Mouse (Mus musculus) forebrain, embryonic 16.5 days (tissue): ENCODE data around the gene Thegl. TPM values are rescaled to one million over a fixed set of nuclear protein-coding genes. Genes with fewer than 3 reads are reported as not detected.
A peak's percentile ranks its signal among the peaks of the same experiment; 100 is the strongest.
"Not testable (repeated sequence)": the region's sequence is repeated elsewhere in the genome, so short reads cannot be mapped to it uniquely, and the experiment has no call there.

Source experiments
- ATAC-seq: fragments of 200-750 bp; cut with Nextera tagmentation; 2 replicates; pipeline ENCODE4 v1.8.0; 2017; ENCODE audit warnings: mild to moderate bottlenecking, moderate library complexity
- H3K27ac ChIP-seq: fragments of 300-500 bp; sonication (generic); 2 replicates; pipeline ENCODE4 v1.5.1; 2014; ENCODE audit warnings: low read length, control low read depth
- H3K27me3 ChIP-seq: fragments of 300-500 bp; sonication (generic); replicated peaks from 2 replicates; pipeline ENCODE4 v1.6.1; 2014; ENCODE audit warnings: low read length; ENCODE audit not compliant: control insufficient read depth, insufficient read depth
- H3K36me3 ChIP-seq: fragments of 300-500 bp; sonication (generic); 2 replicates; pipeline ENCODE4 v1.6.1; 2014; ENCODE audit not compliant: control insufficient read depth, insufficient read depth
- H3K4me1 ChIP-seq: fragments of 300-500 bp; sonication (generic); replicated peaks from 2 replicates; pipeline ENCODE4 v1.6.1; 2014; ENCODE audit warnings: low read length; ENCODE audit not compliant: control insufficient read depth, insufficient read depth
- H3K4me2 ChIP-seq: fragments of 300-500 bp; sonication (generic); 2 replicates; pipeline ENCODE4 v1.6.1; 2014; ENCODE audit warnings: mild to moderate bottlenecking, low read length, control low read depth
- H3K4me3 ChIP-seq: fragments of 300-500 bp; sonication (generic); replicated peaks from 2 replicates; pipeline ENCODE4 v1.5.1; 2014; ENCODE audit warnings: mild to moderate bottlenecking, low read length, control low read depth
- H3K9ac ChIP-seq: fragments of 300-500 bp; sonication (generic); replicated peaks from 2 replicates; pipeline ENCODE4 v1.6.1; 2014; ENCODE audit warnings: low read depth, low read length, control low read depth
- H3K9me3 ChIP-seq: fragments of 300-500 bp; sonication (generic); 2 replicates; pipeline ENCODE4 v1.6.1; 2016; ENCODE audit warnings: low read length; ENCODE audit not compliant: control insufficient read depth
- WGBS: fragments of 180-500 bp; shearing (Covaris S2); extraction: QIAGEN DNeasy Blood & Tissue Kit; methylation state at CpG from one replicate; pipeline ENCODE4 v1.1.7; 2014; 5-methylcytosine and 5-hydroxymethylcytosine counted together
- polyA plus RNA-seq: library from polyadenylated mRNA; unstranded; fragments of >200 nt; fragmentation: Nextera tagmentation; extraction: Ambion mirVana; gene quantifications from 2 replicates; pipeline ENCODE4 v1.2.1, GENCODE M21; 2015

The Thegl gene
- polyA plus RNA-seq, 1 experiment from 2014 or later = 0.80 TPM

DNA sequence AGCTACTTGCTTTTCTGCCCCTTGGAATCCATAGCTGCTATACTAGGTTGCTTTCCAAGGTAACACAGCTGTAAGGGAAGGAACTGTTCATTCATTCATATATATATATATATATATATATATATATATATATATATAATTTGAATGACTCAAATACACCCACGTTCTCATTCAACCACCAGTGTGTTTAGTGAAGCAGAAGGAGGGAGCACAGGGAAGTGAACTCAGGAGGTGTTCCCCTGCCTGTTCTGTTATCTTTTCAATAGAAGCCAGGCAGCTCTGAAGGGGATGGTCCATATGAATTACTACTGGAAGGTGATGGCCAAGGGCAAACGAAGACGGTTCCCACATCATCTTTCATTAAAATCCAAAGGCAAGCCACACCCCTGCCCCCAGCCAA, 71.3 kb downstream of the Thegl start:
- H3K9ac ChIP-seq = no peak overlapping the region
- no peak overlapping the region for H3K27ac ChIP-seq
- no peak overlapping the region for H3K4me2 ChIP-seq
- no peak overlapping the region for H3K4me3 ChIP-seq
- no peak for ATAC-seq
- H3K27me3 ChIP-seq = no peaks in the 10 kb centered on the region
- H3K9me3 ChIP-seq = no peaks in the 10 kb centered on the region
- no peaks in the 10 kb centered on the region for H3K36me3 ChIP-seq
- H3K4me1 ChIP-seq = peaks cover 6% of the 10 kb centered on the region; the same call in 1 of the 2 replicates
- 77% methylated on average over 3 of the region's 3 CpGs for WGBS

DNA sequence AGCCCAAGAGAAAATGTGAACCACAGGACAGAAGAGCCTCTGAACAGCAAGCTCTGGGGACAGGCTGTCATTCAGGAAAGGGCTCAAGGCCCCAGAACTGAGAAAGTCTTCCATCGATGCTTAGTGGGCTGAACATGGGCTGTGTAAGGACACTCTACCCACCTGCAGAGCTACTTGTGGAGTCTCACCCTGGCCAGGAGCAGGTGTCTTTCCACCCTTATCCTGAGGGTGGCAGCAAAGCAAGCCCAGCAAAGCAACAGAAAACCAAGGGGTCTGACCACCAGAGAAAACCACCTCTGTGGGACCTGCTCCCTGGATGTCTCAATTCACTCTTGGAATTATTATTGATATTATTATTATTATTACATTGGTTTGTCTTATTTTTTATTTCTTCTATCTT, 73.5 kb downstream of the Thegl start:
- WGBS = 27% methylated on average over 1 of the region's 1 CpGs

DNA sequence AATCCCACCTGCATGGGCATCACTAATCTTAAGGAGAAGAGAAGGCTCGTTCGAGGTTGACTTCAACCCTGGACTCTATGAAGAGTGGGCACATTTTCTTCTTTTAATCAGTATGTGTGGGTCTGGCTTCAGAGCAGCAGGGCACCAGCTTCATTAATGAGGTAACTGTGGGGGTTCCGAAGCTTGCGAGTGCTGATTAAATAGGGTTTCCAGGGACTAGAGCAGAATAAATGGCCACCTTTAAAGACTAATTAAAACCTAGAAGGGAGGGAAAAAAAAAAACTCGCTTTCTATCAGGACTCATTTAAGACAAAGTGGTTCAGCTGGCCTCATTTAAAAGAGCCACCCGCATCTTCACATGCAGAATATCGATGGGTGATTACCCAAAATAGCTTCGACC, 74.1 kb downstream of the Thegl start:
- WGBS = 5% methylated on average over 8 of the region's 8 CpGs
- Histone ChIP-seq H3K4me2 (no peak overlapping the region), H3K36me3 (no peaks in the 10 kb centered on the region), H3K9me3 (no peaks in the 10 kb centered on the region), H3K27ac (no peak overlapping the region), H3K4me3 (no peak overlapping the region), H3K9ac (no peak overlapping the region), H3K27me3 (peaks cover 5% of the 10 kb centered on the region; the same call in 1 of the 2 replicates), H3K4me1 (peaks cover 11% of the 10 kb centered on the region)
- peak; percentile 57 for ATAC-seq

More for the DNA sequence above, 73.5 kb downstream of the Thegl start:
- H3K9me3 ChIP-seq = no peaks in the 10 kb centered on the region
- no peak overlapping the region for H3K4me2 ChIP-seq
- no peak overlapping the region for H3K9ac ChIP-seq
- H3K4me1 ChIP-seq = peaks cover 11% of the 10 kb centered on the region; the same call in 1 of the 2 replicates
- H3K4me3 ChIP-seq = no peak overlapping the region
- no peaks in the 10 kb centered on the region for H3K36me3 ChIP-seq
- no peak for ATAC-seq
- H3K27me3 ChIP-seq = peaks cover 5% of the 10 kb centered on the region; the same call in 1 of the 2 replicates
- H3K27ac ChIP-seq = no peak overlapping the region

DNA sequence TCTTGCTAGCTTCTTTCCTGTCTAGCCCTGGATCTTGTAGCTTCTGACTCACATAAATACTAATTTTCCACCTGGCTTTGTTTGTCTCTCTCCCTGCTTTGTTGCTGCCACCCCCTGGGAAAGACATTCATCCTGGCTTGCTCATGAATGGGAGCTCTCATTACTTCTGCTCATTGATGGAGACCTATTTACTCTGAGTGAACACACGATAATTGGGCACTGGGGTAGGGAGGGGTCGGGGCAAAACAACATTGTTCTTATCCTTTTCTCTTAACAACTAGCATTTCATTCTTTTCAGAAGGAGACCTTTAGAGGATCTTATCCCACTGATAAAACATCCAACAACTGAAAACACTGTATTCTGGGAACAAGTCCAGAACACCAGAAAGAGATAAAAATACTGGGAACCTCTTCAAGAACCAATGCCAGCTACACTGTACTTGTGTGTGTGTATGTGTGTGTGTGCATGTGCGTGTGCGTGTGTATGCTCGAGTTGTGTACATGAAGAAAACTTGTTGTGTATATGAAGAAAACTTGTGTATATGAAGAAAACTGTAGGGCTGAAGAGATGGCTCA, 74.8 kb downstream of the Thegl start:
- peak; percentile 60 for ATAC-seq
- H3K27me3 ChIP-seq = peaks cover 5% of the 10 kb centered on the region
- H3K27ac ChIP-seq = no peak overlapping the region
- H3K9me3 ChIP-seq = no peaks in the 10 kb centered on the region
- no peak overlapping the region for H3K9ac ChIP-seq
- no peaks in the 10 kb centered on the region for H3K36me3 ChIP-seq
- WGBS = 19% methylated on average over 5 of the region's 5 CpGs
- H3K4me3 ChIP-seq = no peak overlapping the region
- no peak overlapping the region for H3K4me2 ChIP-seq
- peaks cover 11% of the 10 kb centered on the region for H3K4me1 ChIP-seq

DNA sequence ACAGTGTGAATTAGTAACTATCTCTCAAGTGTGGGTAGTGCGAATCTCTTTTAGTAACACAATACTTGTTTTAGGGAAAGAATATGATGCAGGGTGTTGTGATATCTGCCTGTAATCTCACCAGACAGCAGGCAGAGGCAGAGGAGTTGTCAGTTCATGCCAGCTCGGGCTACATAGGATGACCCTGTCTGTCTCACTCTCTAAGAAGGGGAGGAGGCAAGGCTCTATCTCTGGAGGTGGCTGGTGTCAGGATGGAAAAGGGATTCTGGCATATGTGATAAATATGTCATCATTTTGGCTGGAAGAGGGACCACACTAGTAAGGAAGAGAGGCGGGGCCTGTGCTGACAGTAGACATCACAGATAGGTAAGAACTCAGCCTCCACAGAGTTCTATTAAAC, 76.1 kb downstream of the Thegl start:
- H3K27me3 ChIP-seq = peaks cover 9% of the 10 kb centered on the region
- no peak overlapping the region for H3K27ac ChIP-seq
- H3K4me2 ChIP-seq = no peak overlapping the region

DNA sequence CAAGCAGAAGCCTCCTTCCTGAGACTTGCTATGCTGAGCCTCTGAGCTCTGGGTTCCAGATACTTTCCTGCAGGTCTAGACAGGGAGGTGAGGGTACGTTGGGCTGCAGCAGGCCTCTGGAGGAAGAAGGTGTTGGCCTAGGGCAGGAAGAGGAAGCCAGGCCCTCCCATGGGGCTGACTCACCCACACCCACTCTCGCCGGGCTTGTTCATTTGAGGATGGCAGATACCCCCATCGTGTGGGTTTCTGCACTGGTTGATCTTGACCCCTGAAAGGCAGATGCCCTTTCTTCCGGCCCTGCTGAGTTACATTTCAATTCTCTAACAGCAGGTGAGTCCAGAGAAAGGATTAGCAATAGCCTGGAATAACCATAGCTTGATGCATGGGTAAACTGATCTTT, 76.7 kb downstream of the Thegl start:
- 82% methylated on average over 5 of the region's 5 CpGs for WGBS
- Histone ChIP-seq H3K9ac (no peak overlapping the region), H3K4me3 (no peak overlapping the region), H3K27me3 (peaks cover 9% of the 10 kb centered on the region), H3K4me1 (peaks cover 11% of the 10 kb centered on the region), H3K4me2 (no peak overlapping the region; the same call in 1 of the 2 replicates), H3K27ac (no peak overlapping the region), H3K36me3 (no peaks in the 10 kb centered on the region), H3K9me3 (no peaks in the 10 kb centered on the region)
- no peak for ATAC-seq

More for the DNA sequence above, 76.1 kb downstream of the Thegl start:
- WGBS = 84% methylated on average over 3 of the region's 3 CpGs
- H3K4me3 ChIP-seq = no peak overlapping the region
- no peaks in the 10 kb centered on the region for H3K36me3 ChIP-seq
- H3K4me1 ChIP-seq = peaks cover 11% of the 10 kb centered on the region
- H3K9me3 ChIP-seq = no peaks in the 10 kb centered on the region
- no peak for ATAC-seq
- no peak overlapping the region for H3K9ac ChIP-seq

DNA sequence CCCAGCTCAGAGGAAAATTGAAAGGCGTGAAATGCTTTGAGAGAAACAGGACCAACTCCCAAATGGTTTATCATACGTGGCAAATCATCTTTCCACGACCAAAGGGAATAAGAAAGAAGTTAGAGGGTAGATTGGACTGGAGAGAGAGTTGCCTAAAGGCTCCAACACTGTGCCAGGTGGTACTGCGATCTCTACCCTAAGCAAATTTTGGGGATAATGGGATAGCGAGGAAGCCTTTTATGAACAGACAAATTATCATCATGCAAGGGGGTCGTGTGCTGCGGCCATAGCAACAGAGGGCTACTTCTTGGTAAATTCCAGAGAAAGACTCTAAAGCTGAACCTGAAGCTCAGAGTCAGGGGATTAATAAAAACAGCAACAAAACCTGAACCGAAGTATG, 78.1 kb downstream of the Thegl start:
- peak overlapping the region; percentile 100 for H3K4me2 ChIP-seq
- H3K4me3 ChIP-seq = peak overlapping the region; percentile 67
- H3K36me3 ChIP-seq = no peaks in the 10 kb centered on the region
- WGBS = 24% methylated on average over 8 of the region's 8 CpGs
- peaks cover 11% of the 10 kb centered on the region for H3K4me1 ChIP-seq
- H3K27ac ChIP-seq = 0 out of 2 replicates have a peak overlapping the region, but pooled peaks have one; percentile 12
- peak overlapping the region; percentile 67 for H3K9ac ChIP-seq
- ATAC-seq = no peak
- H3K27me3 ChIP-seq = peaks cover 10% of the 10 kb centered on the region
- no peaks in the 10 kb centered on the region for H3K9me3 ChIP-seq

DNA sequence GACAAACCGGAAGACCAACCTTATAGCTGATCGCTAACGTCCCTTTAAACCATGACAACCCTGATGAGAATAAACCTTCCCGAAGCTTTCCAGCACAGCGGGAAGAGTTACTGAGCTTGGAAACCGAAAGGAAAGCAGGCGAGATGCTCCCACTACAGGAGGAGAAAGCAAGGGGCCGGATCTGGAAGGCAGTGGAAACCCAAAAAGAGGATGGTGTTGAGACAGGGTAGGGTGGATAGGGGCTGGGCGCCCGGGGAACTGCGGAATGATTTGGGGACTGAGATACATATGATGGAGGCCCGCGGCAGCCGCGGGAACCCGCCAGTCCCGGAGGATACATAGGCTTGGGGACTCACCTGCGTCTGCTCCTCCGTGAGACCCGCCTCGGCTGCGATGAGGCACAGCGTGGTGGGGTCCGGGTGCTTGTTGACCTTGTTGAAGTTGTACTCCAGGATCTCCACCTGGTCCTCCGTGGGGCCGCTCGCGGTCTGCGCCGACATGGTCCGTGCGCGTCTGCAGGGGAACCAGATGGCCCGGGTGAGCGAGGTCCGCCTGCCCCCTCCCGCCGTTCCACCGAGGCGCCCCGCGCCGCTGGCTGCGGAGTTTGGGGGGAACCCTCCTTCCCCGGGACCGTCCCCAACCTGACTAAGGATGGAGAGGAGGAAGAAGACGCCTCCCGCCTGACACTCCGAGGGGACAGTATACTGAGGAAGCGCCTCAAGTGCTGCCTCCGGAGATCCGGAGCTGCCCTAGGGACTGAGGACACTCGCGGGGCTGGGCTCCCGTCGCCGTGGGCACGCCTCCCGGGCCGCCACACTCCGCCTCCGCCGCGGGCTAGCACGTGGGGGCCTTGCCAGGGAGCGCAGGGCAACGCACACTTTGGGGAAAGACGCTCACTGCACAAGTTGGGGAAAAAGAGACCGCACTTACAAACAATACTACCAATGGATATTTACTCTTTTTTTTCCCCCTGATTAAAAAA, 79.0 kb downstream of the Thegl start:
- Histone ChIP-seq H3K27me3 (peaks cover 14% of the 10 kb centered on the region), H3K9me3 (no peaks in the 10 kb centered on the region), H3K9ac (peak overlapping the region; percentile 67), H3K4me1 (peaks cover 9% of the 10 kb centered on the region), H3K4me2 (peak overlapping the region; percentile 100), H3K27ac (no peak overlapping the region), H3K4me3 (peak overlapping the region; percentile 67), H3K36me3 (no peaks in the 10 kb centered on the region)
- peak; percentile 86 for ATAC-seq
- WGBS = under 1% methylated on average over 67 of the region's 69 CpGs

DNA sequence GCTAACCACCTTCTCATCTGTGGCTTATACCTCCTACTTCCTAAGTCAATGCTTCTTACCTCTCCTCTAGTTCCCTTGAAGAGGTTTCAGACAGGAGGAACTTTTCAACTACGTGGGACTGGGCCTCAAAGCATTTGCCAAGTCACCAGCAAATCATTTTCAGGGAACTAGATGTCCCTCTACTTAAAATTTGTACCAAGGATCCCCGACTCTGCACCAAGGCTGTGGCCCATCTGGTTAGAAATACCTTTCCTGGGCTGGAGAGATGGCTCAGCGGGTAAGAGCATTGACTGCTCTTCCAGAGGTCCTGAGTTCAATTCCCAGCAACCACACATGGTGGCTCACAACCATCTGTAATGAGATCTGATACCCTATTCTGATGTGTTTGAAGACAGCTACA, 80.4 kb downstream of the Thegl start:
- 93% methylated on average over 3 of the region's 3 CpGs for WGBS
- H3K4me3 ChIP-seq, H3K27ac ChIP-seq, H3K36me3 ChIP-seq, ATAC-seq, H3K9ac ChIP-seq, H3K4me2 ChIP-seq, H3K9me3 ChIP-seq, H3K4me1 ChIP-seq: not testable (repeated sequence)
- H3K27me3 ChIP-seq = peaks cover 14% of the 10 kb centered on the region
